Mouse (Mus musculus) R1 (cell line): ENCODE data around the gene Abcc8.

ENCODE experiments used
- DNase-seq: peaks from one replicate; pipeline ENCODE4 v3.0.0-alpha.2; 2018; ENCODE audit warnings: low read depth, low spot score

The Abcc8 gene

DNA sequence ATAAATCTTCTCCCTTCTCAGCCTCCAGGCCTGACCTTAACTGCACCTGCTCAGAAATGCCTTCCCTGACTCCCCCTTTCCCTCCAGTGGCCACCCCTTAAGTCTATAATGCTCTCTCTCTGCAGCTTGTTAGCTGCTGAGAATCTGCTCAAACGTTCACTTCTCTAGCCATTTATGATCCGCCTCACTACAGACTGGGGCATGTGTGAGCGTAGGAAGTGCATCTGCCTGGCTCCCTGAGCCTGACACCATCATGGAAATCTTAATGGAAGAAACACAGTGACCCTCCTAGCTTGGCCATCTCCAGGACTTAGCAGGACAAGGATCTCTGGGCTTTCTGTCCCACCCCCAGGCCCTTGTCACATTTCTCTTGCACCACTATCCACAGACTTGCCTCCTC is 69.8 kb downstream of the Abcc8 start:
- DNase-seq = no peak

GRCm38 (mm10) chr7:46105484-46105883 is 74.3 kb downstream of the Abcc8 start:
- no peak for DNase-seq

DNA sequence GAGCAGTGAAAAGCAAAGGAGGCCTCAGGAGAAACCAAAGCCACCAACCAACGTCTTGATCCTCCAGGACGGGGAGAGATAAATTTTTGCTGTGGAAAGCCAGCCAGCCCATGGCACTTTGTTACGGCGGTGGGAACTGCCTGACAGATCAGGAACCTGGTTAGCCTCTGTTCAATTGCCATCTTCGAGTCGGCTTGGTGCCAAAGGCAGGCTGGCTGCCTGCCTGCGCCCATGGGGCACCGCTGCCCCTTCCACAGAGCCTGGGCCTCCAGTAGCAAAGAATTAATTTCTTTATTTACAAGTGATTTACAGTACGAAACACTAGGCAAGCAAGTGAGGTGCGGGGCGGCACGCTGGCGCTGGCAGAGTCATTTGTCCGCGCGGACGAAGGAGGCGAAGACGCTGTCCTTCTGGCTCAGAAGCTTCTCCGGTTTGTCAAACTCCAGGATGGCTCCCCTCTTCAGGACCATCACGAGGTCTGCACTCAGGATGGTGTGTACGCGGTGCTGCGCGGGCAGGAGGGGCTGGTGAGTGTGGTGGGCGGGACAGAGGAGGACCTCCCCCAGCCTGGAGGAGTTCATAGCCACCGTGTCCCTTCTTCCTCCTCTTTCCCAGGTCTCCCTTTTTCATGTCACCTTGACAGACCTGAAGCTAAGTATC is 75.4 kb downstream of the Abcc8 start:
- DNase-seq = no peak

DNA sequence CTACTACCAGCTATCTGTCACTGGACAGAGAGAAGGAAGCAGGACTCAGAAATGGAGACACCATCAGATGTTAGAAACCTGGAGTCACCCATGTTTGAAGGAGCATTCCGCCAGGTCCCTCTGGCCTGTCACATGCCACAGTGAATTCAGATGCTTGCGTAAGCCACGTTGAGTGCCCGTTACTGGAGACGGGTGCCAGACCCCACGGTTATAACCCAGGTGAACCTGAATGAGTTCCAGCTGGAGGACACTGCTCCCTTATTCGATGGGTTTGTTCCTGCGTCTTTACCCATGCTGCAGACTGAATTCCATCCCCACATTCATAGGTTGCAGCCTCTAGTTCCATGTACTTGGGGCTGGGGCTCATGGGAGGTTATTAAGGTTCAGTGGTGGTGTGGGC is 76.1 kb downstream of the Abcc8 start:
- DNase-seq = no peak

GRCm38 (mm10) chr7:46103075-46103591 is 76.7 kb downstream of the Abcc8 start:
- DNase-seq = no peak

GRCm38 (mm10) chr7:46100563-46100962 is 79.3 kb downstream of the Abcc8 start, which contains the start of gene Kcnj11:
Kcnj11 (minus strand) TSS chr7:46100764.
- peak; percentile 79 for DNase-seq

DNA sequence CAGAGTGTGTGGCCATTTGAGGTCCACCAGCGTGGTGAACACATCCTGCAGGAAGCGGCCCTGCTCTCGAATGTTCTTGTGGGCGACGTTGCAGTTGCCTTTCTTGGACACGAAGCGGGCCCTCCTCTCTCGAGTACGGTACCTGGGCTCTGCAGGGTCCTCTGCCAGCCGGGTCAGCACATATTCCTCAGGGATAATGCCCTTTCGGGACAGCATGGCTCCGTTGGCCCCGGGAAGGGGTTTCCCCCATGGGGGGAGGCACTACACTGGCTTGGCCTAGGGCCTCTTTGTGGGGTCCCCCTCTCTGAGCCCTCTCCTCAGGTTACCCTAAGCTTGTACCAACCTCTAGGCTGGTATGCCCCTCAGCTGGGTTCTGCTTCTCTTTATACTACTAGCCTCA is 80.2 kb downstream of the Abcc8 start:
- no peak for DNase-seq

- no peak for DNase-seq
Observed at GRCm38 (mm10) chr7:46098919-46099286, 80.9 kb downstream of the Abcc8 start.

DNA sequence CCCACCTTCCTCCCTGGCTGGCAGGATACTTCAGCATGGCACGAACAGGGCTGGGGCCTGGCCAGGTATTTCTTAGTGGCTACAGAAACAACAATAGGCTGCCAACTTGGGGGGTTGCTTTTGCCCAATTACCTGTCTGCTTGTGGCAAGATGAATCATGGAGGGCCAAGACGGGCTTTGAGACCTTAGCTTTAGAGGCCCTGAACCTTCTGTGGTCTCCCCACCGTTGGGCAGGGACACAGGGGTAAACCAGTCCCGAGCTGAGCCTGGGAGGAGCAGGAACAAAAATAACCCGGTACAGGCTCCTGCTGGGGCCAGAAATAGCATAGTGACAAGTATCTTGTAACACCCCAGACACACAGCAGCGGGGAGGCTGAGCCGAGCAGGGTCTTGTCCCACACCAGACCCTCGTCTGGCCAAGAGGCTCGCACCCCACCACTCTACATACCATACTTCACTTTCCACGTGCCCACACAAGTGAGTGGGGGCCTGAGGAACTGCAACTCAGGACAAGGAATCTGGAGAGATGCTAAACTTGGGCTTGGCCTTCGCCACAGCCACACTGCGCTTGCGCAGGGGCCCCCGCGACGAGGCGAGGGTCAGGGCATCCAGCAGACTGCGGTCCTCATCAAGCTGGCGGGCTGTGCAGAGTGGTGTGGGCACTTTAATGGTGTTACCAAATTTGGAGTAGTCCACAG is 81.5 kb downstream of the Abcc8 start:
- DNase-seq = no peak

- DNase-seq = no peak
Observed at GRCm38 (mm10) chr7:46097319-46097783, 82.5 kb downstream of the Abcc8 start.

GRCm38 (mm10) chr7:46096136-46096535 is 83.7 kb downstream of the Abcc8 start:
- peak; percentile 76 for DNase-seq

- no peak for DNase-seq
Observed at GRCm38 (mm10) chr7:46092803-46093202, 87.0 kb downstream of the Abcc8 start.

GRCm38 (mm10) chr7:46088241-46088640 is 91.6 kb downstream of the Abcc8 start:
- no peak for DNase-seq

DNA sequence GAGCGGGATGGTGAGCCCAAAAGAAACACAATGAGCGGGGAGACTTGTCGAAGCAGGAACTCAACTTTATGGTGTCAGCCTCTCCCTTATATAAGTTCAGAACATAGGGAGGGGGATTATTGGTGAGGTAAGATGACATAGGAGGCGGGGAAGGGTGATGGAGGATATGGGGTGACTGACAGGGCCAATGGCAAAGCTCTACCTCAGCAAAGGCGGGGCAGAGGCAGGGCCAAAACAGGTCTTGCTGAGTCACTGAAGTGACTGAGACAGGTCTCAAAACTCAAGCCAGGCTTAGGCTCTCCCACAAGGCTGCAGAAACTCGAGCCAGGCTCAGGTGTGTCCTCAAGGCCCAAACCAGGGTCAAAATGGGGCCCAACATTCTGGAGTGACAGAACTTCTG is 93.5 kb downstream of the Abcc8 start:
- peak; percentile 46 for DNase-seq

DNA sequence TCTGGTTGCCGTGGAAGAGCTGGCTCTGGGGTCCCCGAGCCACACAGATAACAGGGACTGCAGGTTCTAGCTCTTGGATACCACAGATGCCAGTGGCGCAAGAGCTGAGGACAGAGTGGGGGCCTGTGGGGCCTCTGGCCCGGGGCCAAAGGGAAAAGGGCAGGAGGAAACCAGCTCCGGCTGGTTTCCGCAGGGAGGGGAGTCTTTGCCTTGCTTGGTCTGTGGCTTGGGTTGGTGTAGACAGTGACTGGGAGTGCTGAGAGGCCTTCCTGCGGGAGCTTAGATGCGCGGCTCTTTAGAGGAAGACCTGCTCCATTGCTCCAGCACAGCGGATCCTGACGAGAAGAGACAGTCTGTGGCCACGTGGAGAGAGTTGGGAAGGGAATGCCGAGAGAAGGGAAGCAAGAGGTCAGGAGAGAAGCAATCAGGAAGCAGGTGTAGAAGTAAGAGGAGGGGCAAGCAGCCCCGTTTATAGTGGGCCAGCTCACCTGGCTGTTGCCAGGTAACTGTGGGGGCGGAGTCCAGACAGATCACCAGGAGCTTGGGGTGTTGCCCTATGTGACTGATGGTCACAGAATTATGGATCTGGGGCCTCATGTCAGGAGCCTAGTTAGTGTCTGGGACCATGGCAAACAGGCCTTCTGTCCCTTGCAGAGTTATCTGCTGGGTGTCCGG is 94.9 kb downstream of the Abcc8 start:
- peak; percentile 49 for DNase-seq

DNA sequence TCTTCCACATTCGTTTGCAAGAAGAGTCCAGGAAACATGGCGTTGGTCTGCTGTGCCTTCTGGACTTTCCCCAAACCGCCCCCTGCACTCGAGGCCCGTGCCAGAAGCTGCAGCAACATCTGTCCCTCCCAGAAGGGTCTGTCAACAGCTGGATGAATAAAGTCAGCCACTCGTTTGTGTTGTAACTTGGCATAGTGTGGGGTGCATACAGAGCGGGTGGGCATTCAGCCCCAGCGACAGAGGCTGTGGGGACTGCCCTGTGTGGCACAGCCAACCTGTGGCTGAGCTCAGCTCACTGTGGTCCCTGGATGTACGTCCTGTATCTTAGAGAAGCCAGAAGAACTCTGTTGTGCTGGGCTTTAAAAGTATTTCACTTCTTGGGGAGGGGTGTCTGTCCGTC is 95.8 kb downstream of the Abcc8 start:
- no peak for DNase-seq

- no peak for DNase-seq
Observed at GRCm38 (mm10) chr7:46077675-46078074, 102.2 kb downstream of the Abcc8 start.

DNA sequence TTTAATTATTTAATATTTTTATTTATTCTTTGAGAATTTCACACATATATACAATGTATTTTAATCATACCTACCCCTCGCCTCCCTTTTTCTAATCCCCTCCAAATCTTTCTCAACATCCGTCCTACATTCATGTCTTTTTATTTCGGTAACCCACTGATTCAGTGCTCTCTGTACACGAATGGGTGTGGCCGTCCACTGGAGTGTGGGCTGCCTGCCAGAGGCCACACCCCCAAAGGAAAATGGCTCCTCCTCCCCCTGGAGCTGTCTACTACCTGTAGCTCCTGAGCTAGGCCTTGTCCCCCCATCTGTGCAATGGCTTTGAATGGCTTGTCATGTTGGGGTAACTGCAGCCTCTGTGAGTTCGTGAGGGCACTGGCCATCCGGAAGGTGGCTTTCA is 103.0 kb downstream of the Abcc8 start:
- no peak for DNase-seq

GRCm38 (mm10) chr7:46068831-46069230 is 111.0 kb downstream of the Abcc8 start:
- DNase-seq = no peak

GRCm38 (mm10) chr7:46063296-46063695 is 116.5 kb downstream of the Abcc8 start:
- no peak for DNase-seq

- no peak for DNase-seq
Observed at GRCm38 (mm10) chr7:46061614-46062013, 118.2 kb downstream of the Abcc8 start.

- DNase-seq = no peak
Observed at GRCm38 (mm10) chr7:46060688-46061087, 119.1 kb downstream of the Abcc8 start.

- DNase-seq = no peak
Observed at GRCm38 (mm10) chr7:46058882-46059281, 121.0 kb downstream of the Abcc8 start.
